Mouse (Mus musculus) adrenal gland, adult 8-10 months (tissue): Measurements from ENCODE around the gene P4hb. TPM values are rescaled to one million over a fixed set of nuclear protein-coding genes. Genes with fewer than 3 reads are reported as not detected.
"Not testable (repeated sequence)": the region's sequence is repeated elsewhere in the genome, so short reads cannot be mapped to it uniquely, and the experiment has no call there.

ENCODE experiments used
- DNase-seq: peaks from one replicate; pipeline ENCODE4 v3.0.0; 2022
- total RNA-seq, 4 experiments: library from RNA; stranded (reverse); gene quantifications; 2 replicates each; pipeline ENCODE4 v1.2.4; 2022

The P4hb gene
- total RNA-seq, 4 experiments from 2014 or later: 439 to 580 (median 550) TPM

DNA sequence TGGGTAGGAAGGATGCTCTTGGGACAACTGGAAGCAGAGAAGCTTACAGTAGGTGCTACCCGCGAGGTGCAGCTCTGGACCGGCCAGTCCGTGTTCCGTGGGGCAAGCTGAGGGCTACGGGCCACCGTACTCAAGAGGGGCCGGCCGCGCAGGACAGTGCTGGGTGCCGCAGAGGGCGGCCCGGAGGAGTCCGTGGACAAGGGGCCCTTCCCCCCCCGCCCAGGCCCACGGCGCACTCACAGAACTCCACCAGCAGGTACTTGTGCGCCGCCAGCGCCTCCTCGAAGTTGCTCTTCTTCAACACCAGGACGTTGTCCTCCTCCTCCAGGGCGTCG, 669 bp downstream of the P4hb start:
- no peak for DNase-seq

DNA sequence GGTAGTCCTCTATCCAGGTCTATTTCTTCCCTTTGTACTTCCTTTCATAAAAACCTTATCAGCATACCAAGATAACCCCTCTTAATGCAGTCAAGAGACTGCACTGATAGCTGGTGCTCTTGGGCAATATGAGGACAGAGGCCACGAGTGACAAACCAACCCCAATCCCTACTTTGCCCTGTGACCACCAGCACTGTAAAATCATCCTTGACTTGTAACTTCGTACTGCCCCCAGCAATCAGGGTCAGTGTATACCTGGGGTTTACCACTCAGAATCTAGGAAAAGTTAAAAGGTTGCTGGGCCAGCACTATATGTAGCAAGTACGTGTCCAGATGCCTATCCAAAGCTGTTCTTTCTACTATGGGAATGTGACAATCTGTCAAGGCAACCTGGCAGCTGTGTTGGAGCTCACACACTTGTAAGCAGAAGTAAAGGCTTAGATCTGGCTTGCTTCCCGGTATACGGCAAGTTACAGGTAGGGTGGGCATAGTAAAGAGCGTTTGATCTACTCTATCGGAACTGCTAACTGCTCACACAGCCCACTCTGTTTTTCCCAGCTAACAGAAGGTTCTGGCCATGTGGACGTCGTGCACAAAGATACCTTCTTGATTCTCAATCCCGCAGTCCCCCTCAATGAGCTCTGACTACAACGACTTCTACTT, 1.2 kb downstream of the P4hb start:
- DNase-seq: no peak

DNA sequence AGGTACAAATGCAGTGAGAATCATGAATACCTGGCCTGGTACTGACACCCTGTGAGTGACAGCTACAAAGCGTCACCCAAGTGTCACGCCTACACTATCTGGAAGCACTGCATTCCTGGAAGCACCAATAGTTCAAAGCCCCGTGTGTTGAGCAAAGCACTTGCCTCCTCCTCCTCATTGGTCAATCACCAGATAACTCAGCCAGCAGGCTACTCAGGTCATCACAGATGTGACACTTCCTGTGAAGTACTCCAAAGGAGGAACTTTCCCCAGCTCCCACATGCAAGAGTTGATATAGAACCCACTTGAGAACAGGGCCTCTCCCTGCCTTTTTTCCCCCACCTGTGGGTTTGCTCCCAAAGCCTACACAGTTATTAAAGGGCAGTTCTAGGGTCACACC, 1.9 kb downstream of the P4hb start:
- DNase-seq: no peak

GRCm38 (mm10) chr11:120568324-120568723, 4.7 kb downstream of the P4hb start:
- DNase-seq: no peak

DNA sequence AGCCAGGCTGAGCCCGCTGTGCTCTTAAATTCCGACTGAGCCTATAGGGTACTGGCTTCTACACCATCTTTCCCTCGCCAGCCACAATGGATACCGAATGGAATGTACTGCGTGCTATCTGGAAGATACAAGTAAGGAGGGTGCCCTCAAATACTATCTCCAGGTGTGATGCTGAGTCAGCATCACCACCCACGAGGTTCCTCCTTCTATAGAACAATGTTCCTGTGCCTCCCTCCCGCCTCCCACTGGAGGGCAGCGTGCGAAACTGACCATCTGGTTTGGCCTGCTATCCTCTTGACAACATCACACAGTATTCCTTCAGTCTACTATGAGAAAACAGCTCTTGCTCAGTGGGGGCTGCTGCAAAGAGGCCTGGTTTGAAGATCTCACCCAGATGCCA, 7.9 kb downstream of the P4hb start:
- DNase-seq: no peak

- no peak for DNase-seq
Observed at GRCm38 (mm10) chr11:120562949-120563348, 10.1 kb downstream of the P4hb start.

DNA sequence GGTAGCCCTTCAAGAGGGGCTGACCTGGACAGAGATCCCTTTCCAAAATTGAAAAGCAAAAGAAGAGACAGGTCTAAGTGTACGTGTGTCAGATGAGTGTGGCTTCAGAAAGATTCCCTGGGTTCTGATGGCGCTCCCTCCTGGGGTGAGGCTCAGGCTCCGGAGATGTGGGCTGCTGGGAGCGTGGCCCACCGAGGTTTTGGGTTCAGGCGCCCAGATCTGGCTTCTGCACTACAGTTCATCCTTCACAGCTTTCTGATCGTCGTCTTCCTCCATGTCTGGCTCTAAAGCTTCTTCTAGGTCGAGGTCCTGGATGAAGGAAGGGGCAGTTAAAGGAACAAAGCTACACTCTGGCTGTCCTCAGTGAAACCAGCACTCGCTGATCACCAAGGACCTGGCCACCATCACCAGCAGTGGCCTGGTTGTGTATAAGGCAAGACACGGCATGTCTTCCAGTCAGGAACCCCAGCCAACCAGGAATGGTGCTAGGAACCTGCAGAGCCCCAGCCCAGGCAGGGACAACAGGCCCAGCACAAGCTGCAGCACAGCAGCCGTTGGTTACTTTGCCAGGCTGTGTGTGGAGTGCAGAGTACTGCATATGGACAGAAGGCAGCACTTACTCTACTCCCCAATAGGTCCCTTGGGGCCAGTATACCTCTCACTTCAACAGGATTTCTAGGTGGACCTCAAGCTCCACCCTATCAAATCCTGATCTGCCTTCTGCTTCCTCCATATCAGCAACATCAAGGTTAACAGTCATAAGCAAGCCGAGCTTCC, 11.9 kb downstream of the P4hb start:
- DNase-seq: no peak

- DNase-seq: not testable (repeated sequence)
Observed at GRCm38 (mm10) chr11:120558843-120559242, 14.2 kb downstream of the P4hb start.

DNA sequence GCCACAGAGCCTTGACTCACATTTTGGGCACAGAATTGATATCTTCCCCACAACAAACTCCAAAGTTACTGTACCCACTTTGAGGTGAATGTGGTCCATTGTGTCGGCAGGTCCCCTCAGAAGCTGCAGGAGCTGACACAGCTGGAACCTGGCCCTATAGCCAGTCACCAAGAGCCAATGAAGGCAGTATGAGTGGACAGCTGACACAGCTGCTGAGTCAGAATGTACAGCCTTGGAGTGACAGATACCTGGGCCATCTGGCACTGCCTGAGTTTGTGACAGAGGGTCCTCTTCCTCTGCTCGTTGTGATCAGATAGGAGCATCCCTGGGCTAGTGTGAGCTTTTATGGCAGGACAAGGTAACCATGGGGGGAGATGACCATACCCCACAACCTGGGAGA, 17.8 kb downstream of the P4hb start:
- DNase-seq: peak; percentile 67

- DNase-seq: peak; percentile 67
Observed at GRCm38 (mm10) chr11:120554834-120555233, 18.2 kb downstream of the P4hb start.

DNA sequence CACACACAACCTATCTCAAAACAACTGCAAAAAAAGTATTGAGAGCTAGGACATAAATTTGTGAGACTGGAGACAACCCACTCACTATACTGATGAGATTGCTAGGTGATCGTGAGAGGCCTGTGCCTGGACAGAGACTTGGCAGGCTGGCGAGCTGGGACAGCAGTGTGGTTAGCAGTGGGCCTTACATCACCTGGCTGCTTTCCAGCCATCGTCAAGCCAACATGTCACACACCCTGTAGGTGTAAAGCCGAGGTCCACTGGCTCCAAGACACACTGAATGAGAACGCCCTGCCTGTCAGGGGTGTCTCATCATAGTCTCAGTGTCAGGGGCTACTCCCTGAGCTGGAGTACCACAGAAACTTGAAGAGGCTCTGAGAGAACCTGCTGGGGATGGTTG, 20.3 kb downstream of the P4hb start:
- no peak for DNase-seq

- DNase-seq: no peak
Observed at GRCm38 (mm10) chr11:120550810-120551440, 22.1 kb downstream of the P4hb start, which contains the start of gene Ppp1r27. Gene Ppp1r27, minus strand, starts transcription at chr11:120551132.

- no peak for DNase-seq
Observed at GRCm38 (mm10) chr11:120549986-120550809, 22.9 kb downstream of the P4hb start.

GRCm38 (mm10) chr11:120549168-120549945, 23.7 kb downstream of the P4hb start, which contains the start of gene Mcrip1:
Gene Mcrip1, minus strand, starts transcription at chr11:120549727.
- peak; percentile 90 for DNase-seq

- DNase-seq: no peak
Observed at GRCm38 (mm10) chr11:120548786-120549167, 24.3 kb downstream of the P4hb start.

GRCm38 (mm10) chr11:120548214-120548613, 24.8 kb downstream of the P4hb start:
- DNase-seq: no peak

DNA sequence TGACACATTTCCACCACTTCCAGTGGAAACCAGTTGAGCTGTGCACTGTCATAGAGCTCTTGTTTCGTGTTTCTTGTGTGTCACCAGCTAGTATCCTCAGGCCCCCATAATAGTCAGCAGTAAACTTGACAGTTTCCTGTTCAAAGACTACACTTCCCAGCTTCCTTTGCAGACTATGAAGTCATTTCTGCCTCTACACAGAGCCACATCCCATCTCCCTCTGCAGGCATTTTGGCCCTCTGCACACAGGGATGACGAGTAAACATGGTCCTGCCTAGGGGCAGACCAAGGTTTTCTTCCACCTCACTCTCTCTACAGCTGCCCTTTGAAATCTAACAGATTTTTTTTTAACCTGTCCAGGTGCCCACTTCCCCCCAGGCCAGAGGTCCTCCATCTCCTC, 25.6 kb downstream of the P4hb start:
- DNase-seq: no peak

GRCm38 (mm10) chr11:120545964-120546363, 27.1 kb downstream of the P4hb start:
- no peak for DNase-seq

DNA sequence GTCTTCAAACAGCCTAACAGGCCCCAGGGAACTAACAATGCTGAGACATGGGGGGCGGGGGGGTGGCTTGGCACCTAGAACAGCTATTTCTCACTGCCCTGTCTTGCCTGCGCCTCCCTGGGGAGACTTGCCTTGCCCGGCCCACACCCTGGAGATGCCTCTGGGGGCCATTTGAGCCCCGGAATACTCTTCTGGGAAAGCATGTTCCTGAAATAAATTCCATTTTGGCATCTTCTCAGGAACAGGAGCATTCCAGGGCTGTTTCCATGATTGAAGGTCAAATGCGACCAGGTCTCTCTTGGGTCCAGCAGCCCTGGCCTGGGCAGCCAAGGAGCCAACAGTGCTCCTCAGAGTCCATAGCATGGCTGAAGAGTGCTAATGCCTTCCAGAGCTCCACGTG, 30.7 kb downstream of the P4hb start:
- DNase-seq: no peak

DNA sequence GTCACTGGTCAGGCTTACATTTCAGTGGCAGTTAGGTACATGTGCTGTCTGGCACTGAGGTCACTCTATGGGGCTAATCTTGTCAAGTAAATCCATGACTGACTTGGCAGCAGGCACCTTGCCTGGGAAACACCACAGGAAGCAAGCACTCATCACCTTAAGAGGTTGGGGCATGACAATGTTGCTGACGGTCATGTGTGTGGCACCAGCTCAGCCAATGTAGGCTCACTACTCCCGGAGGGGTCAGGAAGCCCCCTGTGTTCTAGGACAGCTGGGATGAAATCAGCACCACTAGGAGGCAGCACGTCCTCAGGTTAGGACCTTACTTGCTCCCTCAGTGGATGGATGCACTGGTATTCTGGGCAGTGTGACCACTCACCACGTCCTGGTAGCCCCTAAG, 31.1 kb downstream of the P4hb start:
- no peak for DNase-seq

DNA sequence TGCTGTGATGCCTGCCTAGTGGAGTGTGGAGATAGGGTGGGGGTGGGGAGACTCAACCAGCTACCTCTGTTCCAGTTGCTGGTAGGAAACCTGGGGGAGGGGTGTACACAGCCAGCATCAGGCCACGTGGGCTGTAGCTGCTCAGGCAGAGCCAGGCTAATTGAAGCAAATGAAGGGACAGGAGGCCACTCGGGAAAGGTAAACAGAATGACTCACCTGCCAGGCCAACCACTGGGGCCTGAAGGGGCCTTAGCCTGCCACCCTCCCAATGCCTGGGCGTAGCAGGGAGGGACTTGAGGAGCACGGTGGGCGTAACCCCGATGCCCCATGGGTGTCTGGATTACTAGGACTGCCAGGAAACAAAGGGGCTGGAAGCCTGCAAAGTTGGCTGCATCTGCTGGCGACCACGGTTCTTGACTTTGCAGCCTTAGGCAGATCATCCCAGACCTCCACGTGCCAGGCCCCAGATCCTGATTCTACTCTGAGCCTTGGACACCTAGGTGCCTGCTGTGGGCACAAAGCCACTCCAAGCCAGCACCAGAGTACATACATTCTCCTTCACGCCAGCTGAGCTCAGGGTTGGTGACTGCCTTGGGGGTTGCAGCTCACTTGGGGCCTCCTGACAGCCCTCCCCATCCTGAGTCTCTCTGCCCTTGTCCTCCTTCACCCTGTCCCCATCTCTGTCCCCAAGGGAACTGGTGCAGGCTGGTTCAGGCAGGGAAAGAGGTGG, 33.6 kb downstream of the P4hb start:
- DNase-seq: no peak
